Mouse (Mus musculus) hindbrain, embryonic 14.5 days (tissue): ENCODE measurements at regions not wholly inside any gene's neighbourhood (a gene's known extent, or its start where the extent isn't known, plus 50 kb on each side); places are given as distances from the start of the nearest gene placed in this dataset.

Experiments used
- ATAC-seq: fragments of 200-750 bp; cut with Nextera tagmentation; 2 replicates; pipeline ENCODE4 v1.8.0; 2017; ENCODE audit warnings: moderate number of reproducible peaks, mild to moderate bottlenecking, moderate TSS enrichment, moderate library complexity; ENCODE audit not compliant: low FRiP score
- DNase-seq: peaks from one replicate; pipeline ENCODE4 v3.0.0-alpha.2; 2015; ENCODE audit warnings: low spot score
- H3K27ac ChIP-seq: fragments of 300-500 bp; sonication (generic); 2 replicates; pipeline ENCODE4 v1.5.1; 2014; ENCODE audit warnings: mild to moderate bottlenecking, moderate library complexity
- H3K27me3 ChIP-seq: fragments of 300-500 bp; sonication (generic); 2 replicates; pipeline ENCODE4 v1.6.1; 2014; ENCODE audit warnings: mild to moderate bottlenecking, low read length, mixed read lengths; ENCODE audit not compliant: control insufficient read depth, insufficient read depth
- H3K36me3 ChIP-seq: fragments of 300-500 bp; sonication (generic); replicated peaks from 2 replicates; pipeline ENCODE4 v1.6.1; 2014; ENCODE audit not compliant: control insufficient read depth, insufficient read depth
- H3K4me1 ChIP-seq: fragments of 300-500 bp; sonication (generic); replicated peaks from 2 replicates; pipeline ENCODE4 v1.6.1; 2014; ENCODE audit warnings: antibody characterized with exemption, low read length, mixed read lengths; ENCODE audit not compliant: control insufficient read depth, insufficient read depth
- H3K4me2 ChIP-seq: fragments of 300-500 bp; sonication (generic); replicated peaks from 2 replicates; pipeline ENCODE4 v1.6.1; 2014; ENCODE audit warnings: mild to moderate bottlenecking, moderate library complexity
- H3K4me3 ChIP-seq: fragments of 300-500 bp; sonication (generic); replicated peaks from 2 replicates; pipeline ENCODE4 v1.5.1; 2014; ENCODE audit warnings: mild to moderate bottlenecking, low read length
- H3K9ac ChIP-seq: fragments of 300-500 bp; sonication (generic); 2 replicates; pipeline ENCODE4 v1.6.1; 2014
- H3K9me3 ChIP-seq: fragments of 300-500 bp; sonication (generic); 2 replicates; pipeline ENCODE4 v1.6.1; 2016; ENCODE audit warnings: low read length; ENCODE audit not compliant: control insufficient read depth
- WGBS: fragments of 180-500 bp; shearing (Covaris S2); extraction: QIAGEN DNeasy Blood & Tissue Kit; methylation state at CpG from one replicate; pipeline ENCODE4 v1.1.7; 2014; 5-methylcytosine and 5-hydroxymethylcytosine counted together

DNA sequence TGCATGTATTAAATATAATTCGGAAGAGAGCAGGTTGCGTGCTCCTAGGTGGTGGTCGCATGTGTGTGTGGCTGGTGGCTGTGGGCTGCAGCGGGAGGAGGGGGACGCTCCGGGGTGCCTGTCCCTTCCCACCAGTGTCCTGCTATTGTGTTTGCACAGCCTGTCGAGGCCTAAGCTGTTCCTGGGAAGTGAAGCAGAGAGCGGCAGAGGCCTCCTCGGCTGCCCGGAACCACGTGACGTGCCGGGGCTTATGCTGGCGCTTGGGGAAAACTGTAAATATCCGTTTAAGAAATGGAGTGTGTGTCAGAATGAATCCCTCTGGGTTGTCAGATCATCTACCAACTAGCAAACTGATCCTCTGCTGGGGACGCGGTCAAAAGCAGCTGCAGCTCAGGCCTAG, 318.3 kb downstream of the 3100002H09Rik start:
- H3K4me3 ChIP-seq = no peak overlapping the region
- peak overlapping the region; percentile 31; the same call in 1 of the 2 replicates for H3K9ac ChIP-seq
- DNase-seq = peak; percentile 38
- WGBS = 20% methylated on average over 17 of the region's 17 CpGs
- H3K9me3 ChIP-seq = no peaks in the 10 kb centered on the region
- ATAC-seq = peak; percentile 55; the same call in 1 of the 2 replicates
- no peaks in the 10 kb centered on the region for H3K27me3 ChIP-seq
- H3K27ac ChIP-seq = peak overlapping the region; percentile 38
- H3K36me3 ChIP-seq = no peaks in the 10 kb centered on the region
- peaks cover 11% of the 10 kb centered on the region; the same call in 1 of the 2 replicates for H3K4me1 ChIP-seq
- H3K4me2 ChIP-seq = peak overlapping the region; percentile 28

DNA sequence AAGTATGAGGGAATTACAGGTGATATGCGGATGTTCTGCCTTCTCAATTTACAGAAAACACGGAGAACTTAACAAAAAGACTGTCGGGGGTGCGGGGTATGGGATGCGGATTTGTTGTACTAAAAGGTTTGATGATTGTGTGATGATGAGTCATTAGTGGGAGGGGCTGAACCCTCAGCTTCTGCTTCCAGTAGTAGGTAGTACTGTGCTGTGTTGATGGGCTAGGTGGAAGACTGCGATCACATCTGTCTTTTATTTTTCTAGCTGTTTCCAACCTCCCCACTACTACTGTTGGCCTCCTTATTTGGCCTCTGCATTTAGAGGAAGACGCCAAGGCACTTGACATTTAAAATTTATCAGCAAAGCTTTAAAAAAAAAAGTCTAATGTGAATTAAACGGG, 318.8 kb downstream of the 3100002H09Rik start:
- WGBS = 64% methylated on average over 8 of the region's 8 CpGs
- no peaks in the 10 kb centered on the region for H3K27me3 ChIP-seq
- no peaks in the 10 kb centered on the region for H3K36me3 ChIP-seq
- peak overlapping the region; percentile 38 for H3K27ac ChIP-seq
- peak overlapping the region; percentile 31; the same call in 1 of the 2 replicates for H3K9ac ChIP-seq
- H3K4me2 ChIP-seq = no peak overlapping the region
- no peak overlapping the region for H3K4me3 ChIP-seq
- no peak for ATAC-seq
- no peaks in the 10 kb centered on the region for H3K9me3 ChIP-seq
- H3K4me1 ChIP-seq = peaks cover 11% of the 10 kb centered on the region; the same call in 1 of the 2 replicates
- no peak for DNase-seq

DNA sequence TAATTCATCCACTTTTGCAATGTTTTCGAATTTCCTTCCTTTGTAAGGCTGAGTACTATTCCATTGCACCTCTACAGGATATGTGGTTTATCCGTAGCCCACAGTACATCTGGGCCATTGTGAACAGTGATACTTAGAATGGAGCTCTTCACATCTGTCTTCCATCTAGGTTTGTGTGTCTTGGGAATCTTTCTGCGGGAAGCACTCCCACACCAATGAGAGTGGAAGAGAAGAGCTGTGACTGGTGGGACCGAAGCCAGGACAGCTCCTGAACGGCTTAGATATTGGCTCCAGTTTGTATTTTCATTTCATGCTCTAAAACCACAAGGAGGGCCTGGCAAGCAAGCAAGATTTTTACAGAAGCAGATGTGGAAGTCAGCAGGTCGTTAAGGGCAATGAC, 323.1 kb downstream of the 3100002H09Rik start:
- Histone ChIP-seq H3K4me3 (no peak overlapping the region), H3K9ac (no peak overlapping the region), H3K9me3 (no peaks in the 10 kb centered on the region), H3K27ac (no peak overlapping the region), H3K4me2 (no peak overlapping the region), H3K27me3 (no peaks in the 10 kb centered on the region), H3K4me1 (peaks cover 9% of the 10 kb centered on the region; the same call in 1 of the 2 replicates), H3K36me3 (no peaks in the 10 kb centered on the region)
- ATAC-seq (no peak), DNase-seq (no peak)
- 86% methylated on average over 6 of the region's 6 CpGs for WGBS

DNA sequence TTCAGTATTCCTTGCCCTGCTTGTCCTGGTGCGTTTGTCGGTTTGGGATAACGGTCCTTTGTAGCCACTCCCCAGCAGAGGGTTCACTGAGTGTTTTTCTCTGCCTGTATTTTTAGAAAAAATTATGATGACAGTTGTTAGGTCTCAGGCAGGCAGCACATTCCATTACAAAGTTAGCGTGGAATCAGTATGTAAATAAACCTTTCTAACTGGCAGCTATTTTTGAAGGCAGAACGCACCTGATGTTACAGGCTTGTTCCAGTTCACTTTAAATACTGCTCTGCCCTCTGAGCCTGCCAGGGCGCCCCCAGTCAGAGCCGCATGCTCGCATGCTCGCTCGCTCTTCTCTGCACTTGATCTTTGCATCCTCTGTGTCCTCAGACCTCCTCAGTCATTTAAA, 331.9 kb downstream of the 3100002H09Rik start:
- no peaks in the 10 kb centered on the region for H3K9me3 ChIP-seq
- WGBS = 5% methylated on average over 10 of the region's 10 CpGs
- peaks cover 7% of the 10 kb centered on the region; the same call in 1 of the 2 replicates for H3K27me3 ChIP-seq
- no peak overlapping the region for H3K4me2 ChIP-seq
- ATAC-seq = no peak
- no peak overlapping the region for H3K4me3 ChIP-seq
- no peaks in the 10 kb centered on the region for H3K36me3 ChIP-seq
- H3K4me1 ChIP-seq = peaks cover 23% of the 10 kb centered on the region
- no peak overlapping the region for H3K9ac ChIP-seq
- no peak overlapping the region for H3K27ac ChIP-seq
- no peak for DNase-seq

- no peaks in the 10 kb centered on the region for H3K36me3 ChIP-seq
- no peak for DNase-seq
- peak; percentile 70; the same call in 1 of the 2 replicates for ATAC-seq
- peaks cover 23% of the 10 kb centered on the region for H3K4me1 ChIP-seq
- H3K4me3 ChIP-seq = peak overlapping the region; percentile 26
- peak overlapping the region; percentile 66 for H3K4me2 ChIP-seq
- peak overlapping the region; percentile 22 for H3K9ac ChIP-seq
- under 1% methylated on average over 43 of the region's 43 CpGs for WGBS
- H3K27ac ChIP-seq = peak overlapping the region; percentile 73
- peaks cover 7% of the 10 kb centered on the region; the same call in 1 of the 2 replicates for H3K27me3 ChIP-seq
- H3K9me3 ChIP-seq = no peaks in the 10 kb centered on the region
Measured at GRCm38 (mm10) chr4:124277456-124278181, 333.0 kb downstream of the 3100002H09Rik start.

DNA sequence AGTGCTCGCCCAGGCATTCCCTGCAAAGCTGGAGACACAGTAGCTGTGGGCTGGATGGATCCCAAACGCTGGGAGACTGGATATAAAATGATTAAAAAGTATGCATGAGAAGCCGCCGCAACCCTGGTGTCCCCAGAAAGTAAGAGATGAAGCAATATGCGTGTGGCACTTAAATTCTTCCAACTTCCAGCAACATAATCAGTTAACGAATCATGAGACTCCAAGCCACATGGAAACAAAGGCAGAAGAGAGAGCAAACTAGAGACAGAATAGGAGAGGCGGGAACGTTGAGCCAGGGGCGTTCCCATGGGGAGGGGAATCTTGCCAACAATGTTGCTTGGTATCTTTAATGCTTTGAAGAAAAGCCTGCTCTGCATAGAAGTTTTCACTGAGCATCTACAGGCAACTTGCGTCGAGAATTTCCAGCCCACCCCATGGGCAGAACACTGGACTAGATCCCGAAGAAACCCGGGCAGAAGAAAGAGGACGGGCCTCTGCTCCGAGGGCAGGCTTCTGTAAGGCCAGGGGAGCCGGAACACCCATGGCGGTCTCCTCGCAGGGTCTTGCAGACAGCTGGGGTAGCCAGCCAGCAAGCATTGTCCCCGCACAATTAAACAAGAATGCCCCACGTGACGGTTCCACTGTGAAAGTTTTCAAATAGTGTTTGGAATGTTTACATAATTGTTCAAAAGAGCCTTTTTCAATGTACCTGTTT, 333.7 kb downstream of the 3100002H09Rik start:
- ATAC-seq (peak; percentile 76; the same call in 1 of the 2 replicates), DNase-seq (peak; percentile 72)
- Histone ChIP-seq H3K9ac (peak overlapping the region; percentile 22), H3K9me3 (no peaks in the 10 kb centered on the region), H3K4me2 (peak overlapping the region; percentile 66), H3K36me3 (no peaks in the 10 kb centered on the region), H3K27ac (peak overlapping the region; percentile 73), H3K4me1 (peaks cover 23% of the 10 kb centered on the region), H3K4me3 (peak overlapping the region; percentile 26), H3K27me3 (peaks cover 7% of the 10 kb centered on the region; the same call in 1 of the 2 replicates)
- 3% methylated on average over 21 of the region's 21 CpGs for WGBS

DNA sequence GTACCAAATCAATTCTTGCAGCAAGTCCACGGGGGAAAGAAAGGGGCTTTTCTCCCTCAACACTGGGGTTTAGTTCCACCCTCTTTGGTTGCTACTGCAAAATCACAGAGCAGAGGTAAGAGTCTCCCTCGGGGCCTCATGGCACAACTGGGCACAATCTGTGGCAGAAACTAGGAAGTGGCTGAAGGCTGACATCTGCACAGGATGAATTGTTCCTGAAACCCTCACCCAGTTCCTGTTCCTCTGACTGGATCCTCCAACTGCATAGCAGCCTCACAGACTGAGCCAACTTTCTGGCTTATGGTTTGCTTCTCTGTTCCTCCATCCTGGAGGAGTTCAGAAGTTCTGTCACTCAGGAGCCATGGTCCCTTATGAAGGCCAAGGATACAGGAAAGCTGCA, 338.6 kb downstream of the 3100002H09Rik start:
- peaks cover 6% of the 10 kb centered on the region; the same call in 1 of the 2 replicates for H3K27me3 ChIP-seq
- H3K9ac ChIP-seq = no peak overlapping the region
- no peaks in the 10 kb centered on the region for H3K9me3 ChIP-seq
- peaks cover 5% of the 10 kb centered on the region for H3K4me1 ChIP-seq
- no peaks in the 10 kb centered on the region for H3K36me3 ChIP-seq
- ATAC-seq = no peak
- no peak overlapping the region for H3K27ac ChIP-seq
- no peak overlapping the region for H3K4me2 ChIP-seq
- H3K4me3 ChIP-seq = no peak overlapping the region
- DNase-seq = no peak
- WGBS = 86% methylated on average over 2 of the region's 2 CpGs

- H3K36me3 ChIP-seq = no peaks in the 10 kb centered on the region
- no peak overlapping the region for H3K27ac ChIP-seq
- H3K9ac ChIP-seq = no peak overlapping the region
- no peak for ATAC-seq
- no peaks in the 10 kb centered on the region for H3K9me3 ChIP-seq
- H3K4me1 ChIP-seq = 0 out of 2 replicates have a peak, but pooled peaks cover 9% of the 10 kb centered on the region
- no peak for DNase-seq
- H3K4me2 ChIP-seq = no peak overlapping the region
- no peak overlapping the region for H3K4me3 ChIP-seq
- 87% methylated on average over 4 of the region's 4 CpGs for WGBS
- H3K27me3 ChIP-seq = peaks cover 4% of the 10 kb centered on the region; the same call in 1 of the 2 replicates
Measured at GRCm38 (mm10) chr4:124268404-124268803, 342.2 kb downstream of the 3100002H09Rik start.

DNA sequence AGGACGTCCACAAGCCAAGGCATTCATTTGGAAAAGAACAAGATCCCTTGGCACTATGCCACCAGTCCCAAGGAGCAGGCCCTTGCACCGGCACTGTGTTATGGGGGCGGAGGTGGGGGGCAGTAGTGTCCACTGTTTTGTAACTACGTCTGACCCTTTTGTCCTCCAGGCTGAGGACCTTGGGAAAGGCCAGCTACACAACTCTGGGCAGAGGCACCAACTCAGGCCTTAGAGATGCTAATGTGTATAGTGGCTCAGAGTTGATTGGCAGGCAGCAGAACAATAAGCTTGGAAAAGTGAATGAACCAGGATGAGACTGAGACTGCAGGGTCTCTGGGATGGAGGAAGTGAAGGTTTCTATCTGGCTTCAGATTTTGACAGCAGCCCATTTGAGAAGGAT, 344.0 kb downstream of the 3100002H09Rik start:
- no peak overlapping the region for H3K9ac ChIP-seq
- H3K4me1 ChIP-seq = 0 out of 2 replicates have a peak, but pooled peaks cover 9% of the 10 kb centered on the region
- H3K4me3 ChIP-seq = no peak overlapping the region
- H3K36me3 ChIP-seq = no peaks in the 10 kb centered on the region
- H3K27me3 ChIP-seq = peaks cover 4% of the 10 kb centered on the region; the same call in 1 of the 2 replicates
- 14% methylated on average over 4 of the region's 4 CpGs for WGBS
- DNase-seq = no peak
- H3K4me2 ChIP-seq = no peak overlapping the region
- no peaks in the 10 kb centered on the region for H3K9me3 ChIP-seq
- H3K27ac ChIP-seq = no peak overlapping the region
- peak; percentile 46; the same call in 1 of the 2 replicates for ATAC-seq
